Mouse (Mus musculus): ENCODE results near the gene Klb.
"Not testable (repeated sequence)": the region's sequence is repeated elsewhere in the genome, so short reads cannot be mapped to it uniquely, and the experiment has no call there.

- not testable (repeated sequence) for TF ChIP-seq CTCF (IDR thresholded peaks at IDR 0.05; ENCODE audit: borderline replicate concordance, control insufficient read depth, extremely low read depth, insufficient read depth, low read length, poor library complexity); POLR2A (IDR thresholded peaks at IDR 0.05; ENCODE audit: control insufficient read depth, extremely low read depth, insufficient read depth, low read length, poor library complexity)
These were observed 48.5 kb upstream of the Klb start for GRCm38 (mm10) chr5:65299623-65300022.

All from thymus, adult 2 months (tissue).